In genomic region chr9:42054339-42055272, GRCm38 (mm10) we compare ENCODE assay signal across 8 mouse cellular contexts.
DNase-seq lines count a peak whose midpoint lies in the region; ATAC-seq and TF ChIP-seq lines count a peak whose summit lies in the region.

No protein-coding gene starts in this region.

- H3K36me3 ChIP-seq in limb, embryonic 14.5 days (ENCODE audit: control insufficient read depth, insufficient read depth, low read length) = no peaks in the 10 kb centered on the region
- no peaks in the 10 kb centered on the region; the same call in 1 of the 2 replicates for H3K36me3 ChIP-seq in limb, embryonic 10.5 days
- 0 out of 2 replicates have a peak, but pooled peaks cover 3% of the 10 kb centered on the region for H3K36me3 ChIP-seq in forebrain, embryonic 16.5 days (ENCODE audit: control insufficient read depth, insufficient read depth)
- no peaks in the 10 kb centered on the region for H3K36me3 ChIP-seq in kidney, embryonic 15.5 days

- peak; percentile 19 for DNase-seq in limb, embryonic 14.5 days (ENCODE audit: low spot score)
- DNase-seq in limb, embryonic 10.5 days (ENCODE audit: low spot score) = no peak
- DNase-seq in left cerebral cortex, postnatal 36 days (ENCODE audit: low spot score in 2 of 2) = peak; percentile 81 to 82
- peak; percentile 84 for DNase-seq in right cerebral cortex, postnatal 25 days
- no peak for DNase-seq in urinary bladder, postnatal 25 days (ENCODE audit: low spot score)
- no peak for DNase-seq in adrenal gland, postnatal 4 days (ENCODE audit: low spot score in 2 of 2)

- ATAC-seq in limb, embryonic 14.5 days (ENCODE audit: low FRiP score, low read depth) = no peak
- ATAC-seq in forebrain, embryonic 16.5 days = peak; percentile 94
- ATAC-seq in kidney, embryonic 15.5 days (replicated peaks; ENCODE audit: low FRiP score) = peak; percentile 85

- TF ChIP-seq POLR2A in limb, embryonic 14.5 days (IDR thresholded peaks at IDR 0.05; ENCODE audit: borderline replicate concordance, extremely low read depth, insufficient read depth, insufficient read length) = no peak

- H3K9ac ChIP-seq in limb, embryonic 14.5 days (ENCODE audit: low read depth, low read length, severe bottlenecking) = no peak overlapping the region
- H3K9ac ChIP-seq in forebrain, embryonic 16.5 days (replicated peaks; ENCODE audit: low read depth, low read length) = no peak overlapping the region
- H3K9ac ChIP-seq in kidney, embryonic 15.5 days = no peak overlapping the region

- no peak overlapping the region for H3K27ac ChIP-seq in limb, embryonic 14.5 days (replicated peaks; ENCODE audit: low read depth, low read length)
- no peak overlapping the region for H3K27ac ChIP-seq in limb, embryonic 10.5 days
- H3K27ac ChIP-seq in forebrain, embryonic 16.5 days (ENCODE audit: low read length) = peak overlapping the region; percentile 85
- peak overlapping the region; percentile 61 for H3K27ac ChIP-seq in kidney, embryonic 15.5 days

- no peaks in the 10 kb centered on the region for H3K27me3 ChIP-seq in limb, embryonic 14.5 days (ENCODE audit: control insufficient read depth, insufficient read depth, low read length)
- H3K27me3 ChIP-seq in limb, embryonic 10.5 days (ENCODE audit: low read depth, poor library complexity, severe bottlenecking) = no peaks in the 10 kb centered on the region
- no peaks in the 10 kb centered on the region for H3K27me3 ChIP-seq in forebrain, embryonic 16.5 days (replicated peaks; ENCODE audit: control insufficient read depth, insufficient read depth, low read length)
- H3K27me3 ChIP-seq in kidney, embryonic 15.5 days = no peaks in the 10 kb centered on the region

- no peak overlapping the region for H3K4me3 ChIP-seq in limb, embryonic 14.5 days (replicated peaks; ENCODE audit: low read length)
- H3K4me3 ChIP-seq in limb, embryonic 10.5 days = no peak overlapping the region
- no peak overlapping the region for H3K4me3 ChIP-seq in forebrain, embryonic 16.5 days (replicated peaks; ENCODE audit: low read length)
- H3K4me3 ChIP-seq in kidney, embryonic 15.5 days (replicated peaks) = no peak overlapping the region

- H3K4me1 ChIP-seq in limb, embryonic 14.5 days (ENCODE audit: control insufficient read depth, insufficient read depth, low read length) = peaks cover 18% of the 10 kb centered on the region
- H3K4me1 ChIP-seq in limb, embryonic 10.5 days = no peaks in the 10 kb centered on the region
- H3K4me1 ChIP-seq in forebrain, embryonic 16.5 days (replicated peaks; ENCODE audit: control insufficient read depth, insufficient read depth, low read length) = peaks cover 30% of the 10 kb centered on the region
- peaks cover 25% of the 10 kb centered on the region for H3K4me1 ChIP-seq in kidney, embryonic 15.5 days

- intact Hi-C loops in left cerebral cortex, postnatal 36 days (cut with DNase I) = loop anchor here (1.0 to 5.0 kb wide), 2 partner anchors 68 to 186 kb away; partner anchors contain the start of gene Sorl1

- H3K4me2 ChIP-seq in limb, embryonic 14.5 days (replicated peaks; ENCODE audit: low read depth, low read length, severe bottlenecking) = no peak overlapping the region
- H3K4me2 ChIP-seq in forebrain, embryonic 16.5 days (ENCODE audit: low read length) = peak overlapping the region; percentile 18; the same call in 1 of the 2 replicates
- H3K4me2 ChIP-seq in kidney, embryonic 15.5 days = no peak overlapping the region

- no peaks in the 10 kb centered on the region for H3K9me3 ChIP-seq in limb, embryonic 14.5 days (ENCODE audit: control insufficient read depth, low read length)
- H3K9me3 ChIP-seq in limb, embryonic 10.5 days (replicated peaks) = no peaks in the 10 kb centered on the region
- H3K9me3 ChIP-seq in forebrain, embryonic 16.5 days (ENCODE audit: control insufficient read depth, low read length) = no peaks in the 10 kb centered on the region; the same call in 1 of the 2 replicates
- H3K9me3 ChIP-seq in kidney, embryonic 15.5 days (replicated peaks) = no peaks in the 10 kb centered on the region

- WGBS in limb, embryonic 14.5 days = 74% methylated on average over 20 of the region's 20 CpGs
- WGBS in limb, embryonic 10.5 days = 89% methylated on average over 20 of the region's 20 CpGs
- 44% methylated on average over 20 of the region's 20 CpGs for WGBS in forebrain, embryonic 16.5 days
- 66% methylated on average over 20 of the region's 20 CpGs for WGBS in kidney, embryonic 15.5 days

Comparison
In these comparisons a context has a peak if more than half of its experiments do, and no peak if none do; other contexts are left out.
1. DNase-seq: peak in limb, embryonic 14.5 days (single experiment), left cerebral cortex, postnatal 36 days (2 of 2) and right cerebral cortex, postnatal 25 days (single experiment); none in limb, embryonic 10.5 days (single experiment), urinary bladder, postnatal 25 days (single experiment) and adrenal gland, postnatal 4 days (0 of 2).
2. H3K27ac ChIP-seq: peak in forebrain, embryonic 16.5 days (single experiment) and kidney, embryonic 15.5 days (single experiment); none in limb, embryonic 14.5 days (single experiment) and limb, embryonic 10.5 days (single experiment).